Mouse (Mus musculus) spleen, adult 2 months (tissue): ENCODE results near the gene Nemf.

ENCODE experiments used
- CTCF ChIP-seq: fragments of 200-500 bp; IDR thresholded peaks from 2 replicates; pipeline ENCODE4 v1.5.1; 2011; ENCODE audit warnings: mild to moderate bottlenecking, inconsistent platforms; ENCODE audit not compliant: insufficient read depth, insufficient read length, insufficient replicate concordance; ENCODE audit errors: extremely low read depth
- POLR2A ChIP-seq: fragments of 200-500 bp; IDR thresholded peaks from 2 replicates; pipeline ENCODE4 v1.6.1; 2011; ENCODE audit warnings: low read depth, low read length, inconsistent platforms

DNA sequence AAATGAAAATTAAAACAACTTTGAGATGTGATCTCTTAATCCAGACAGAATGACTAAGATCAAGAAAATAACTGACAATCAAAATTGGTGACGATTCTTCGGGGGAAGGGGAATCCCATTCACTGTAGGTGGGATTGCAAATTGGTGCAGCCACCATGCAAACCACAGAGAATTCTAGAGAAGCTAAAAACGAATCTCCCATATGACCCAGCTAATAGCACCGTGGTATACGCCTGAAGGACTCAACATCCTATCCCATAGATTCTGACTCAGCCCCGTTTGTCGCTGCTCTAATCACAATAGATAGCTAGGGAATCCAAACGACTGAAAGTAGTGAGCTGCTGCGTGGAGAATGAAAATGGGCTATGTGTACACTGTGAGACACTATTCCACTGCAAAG lies 68.3 kb downstream of the Nemf start:
- TF ChIP-seq CTCF (no peak), POLR2A (no peak)
